In genomic region chr15:8317381-8317780, GRCm38 (mm10) we compare ENCODE assay signal across 12 mouse cellular contexts.
"Had no signal": no experiment of that assay in that cellular context is flagged by ENCODE, and none has a peak within 500 bp of the region (broad histone marks: within the 10 kb centered on the region; RNA-seq: fewer than 3 reads in every experiment).

No protein-coding gene starts in this region.

- DNase-seq: forebrain, postnatal 0 days; gastrocnemius, adult 2 months; gastrocnemius, postnatal 10 days; gastrocnemius, postnatal 25 days; heart, adult 18-20 months; heart, postnatal 10 days; heart, postnatal 4 days; kidney, adult 18-20 months; kidney, adult 8-10 months; kidney, postnatal 14 days; kidney, postnatal 36 days; left cerebral cortex, postnatal 4 days had no signal
